Mouse (Mus musculus) cerebellum, postnatal 25 days (tissue): Measurements from ENCODE around the gene Snrk.
"Not testable (repeated sequence)": the region's sequence is repeated elsewhere in the genome, so short reads cannot be mapped to it uniquely, and the experiment has no call there.

Experiments used
- DNase-seq, 2 experiments: peaks; one replicate each; pipeline ENCODE4 v3.0.0; 2021; ENCODE audit warnings: mixed read lengths in 2 of 2

Snrk gene

DNA sequence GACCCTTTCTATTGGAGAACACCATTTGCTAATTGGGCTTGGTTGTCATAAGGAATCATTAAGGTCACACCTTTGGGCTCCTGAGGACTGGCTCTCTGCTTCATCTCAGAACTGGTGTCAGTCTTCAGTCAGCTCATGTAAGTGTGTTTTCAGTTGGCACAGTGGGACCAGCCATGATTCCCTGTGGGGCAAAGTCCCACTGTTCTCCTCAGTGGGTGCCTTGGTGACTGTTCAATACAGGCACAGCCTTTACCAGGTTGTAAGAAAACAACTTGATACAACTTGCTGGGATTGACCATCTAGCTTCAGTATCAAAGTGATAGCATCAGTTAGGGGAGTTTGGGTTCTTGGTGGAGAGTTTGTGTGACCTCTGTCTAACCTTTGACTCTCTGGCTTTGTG, 28.6 kb downstream of the Snrk start:
- no peak for DNase-seq

DNA sequence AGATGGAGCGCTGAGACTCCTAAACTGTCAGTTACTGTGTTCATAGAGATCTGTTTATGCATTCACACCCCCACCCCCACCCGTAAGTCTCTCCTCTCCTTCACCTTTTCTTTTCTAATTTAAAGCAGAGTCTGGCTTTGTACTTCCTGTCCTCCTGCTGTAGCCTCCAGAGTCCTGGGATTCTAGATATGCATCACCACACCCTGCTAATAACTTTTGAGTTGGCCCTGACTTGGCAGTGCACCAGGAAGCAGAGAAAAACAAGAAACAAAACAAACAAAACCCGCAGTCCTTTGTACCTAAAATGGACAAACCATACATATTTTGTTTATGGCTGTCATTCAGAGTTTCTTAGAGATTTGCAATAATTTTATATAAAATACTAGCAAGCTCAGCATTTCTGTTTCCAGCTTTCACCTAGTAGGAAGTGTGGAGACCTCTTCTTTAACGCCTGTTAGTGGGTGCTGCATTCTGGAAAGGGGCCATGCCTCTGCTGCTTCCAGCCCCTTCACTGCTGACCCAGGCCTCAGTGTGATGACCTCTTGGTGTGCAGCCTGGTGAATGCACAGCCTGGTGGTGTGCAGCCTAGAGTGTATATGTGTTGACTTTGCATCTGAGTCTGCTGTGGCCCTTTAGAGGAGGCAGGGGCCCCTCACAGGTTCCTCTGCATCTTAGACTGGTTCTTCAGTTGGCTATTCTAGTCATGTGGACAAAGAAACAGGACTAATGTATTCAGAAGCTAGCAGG, 29.2 kb downstream of the Snrk start:
- no peak for DNase-seq

DNA sequence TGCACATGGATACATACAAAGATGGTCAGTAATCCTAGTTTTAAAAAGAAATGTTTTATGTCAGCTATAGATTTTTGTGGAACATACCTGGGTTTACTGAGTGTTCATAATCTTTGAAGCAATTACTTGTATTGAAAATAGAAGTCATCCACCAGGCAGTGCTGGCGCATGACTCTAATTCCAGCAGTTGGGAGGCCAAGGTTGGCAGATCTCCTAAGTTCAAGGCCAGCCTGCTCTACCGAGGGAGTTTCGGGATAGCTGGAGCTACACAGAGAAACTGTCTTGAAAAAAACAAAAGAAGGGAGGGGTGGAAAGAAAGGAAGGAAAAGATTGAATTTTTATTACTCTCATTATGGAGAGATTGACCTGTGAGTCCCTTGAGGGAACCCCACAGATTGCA, 31.3 kb downstream of the Snrk start:
- peak in 1 of 2 experiments; percentile 27 for DNase-seq

DNA sequence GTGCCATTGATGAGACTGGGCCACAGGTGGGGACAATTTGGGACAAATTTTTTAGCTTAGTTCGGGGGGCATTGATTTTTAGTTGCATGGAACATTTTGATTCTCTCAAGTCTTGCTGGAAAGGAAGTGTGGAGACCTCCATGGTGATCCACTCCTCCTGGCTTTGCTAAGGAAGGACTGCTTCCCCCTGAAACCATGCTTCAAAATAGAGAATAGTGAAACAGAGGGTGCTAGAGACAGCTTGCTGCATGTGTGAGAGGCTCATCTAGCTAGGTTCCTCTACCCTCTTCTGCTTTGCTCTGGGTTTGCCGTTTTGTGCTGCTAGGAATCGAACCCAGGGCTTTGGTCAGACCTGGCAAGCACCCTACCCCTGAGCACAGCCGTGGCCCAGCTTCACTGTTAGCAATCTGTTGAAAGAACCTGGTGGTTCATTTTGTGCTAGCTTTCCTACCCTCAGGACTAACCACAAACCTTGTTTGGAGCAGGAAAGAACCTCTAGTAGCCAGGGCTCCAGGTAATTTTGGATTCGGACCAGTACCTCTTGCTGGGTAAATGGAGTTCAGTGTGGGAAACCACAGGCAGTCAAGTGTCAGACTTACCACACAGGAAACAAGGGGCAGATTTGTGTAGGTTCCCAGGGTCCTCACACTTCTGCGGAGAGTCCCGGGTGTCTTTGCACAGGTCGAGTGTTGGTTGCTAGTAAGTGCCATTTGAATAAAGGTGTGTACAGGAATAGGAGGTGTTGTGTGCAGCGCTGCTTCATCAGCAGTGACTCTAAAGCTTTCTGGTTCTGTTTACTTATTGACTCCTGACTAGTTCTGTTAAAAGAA, 33.1 kb downstream of the Snrk start:
- DNase-seq = no peak

DNA sequence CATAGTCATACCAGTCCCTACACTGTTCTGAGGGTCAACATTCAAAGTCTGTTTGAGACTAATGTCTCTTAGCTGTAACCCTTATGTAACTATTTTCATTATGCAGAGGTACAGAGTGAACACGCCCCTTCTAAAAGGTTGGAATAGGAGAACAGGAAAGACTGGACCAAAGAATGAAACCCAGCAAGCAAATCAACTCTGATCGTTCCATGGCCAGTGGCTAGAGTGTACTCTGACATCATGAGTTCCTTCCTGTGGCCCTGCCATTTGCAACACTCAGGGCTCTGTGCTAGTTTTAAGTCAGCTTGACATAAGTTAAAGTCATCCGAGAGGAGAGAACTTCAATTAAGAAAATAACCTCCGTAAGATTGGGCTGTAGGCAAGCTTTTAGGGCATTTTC, 35.0 kb downstream of the Snrk start:
- DNase-seq = no peak

DNA sequence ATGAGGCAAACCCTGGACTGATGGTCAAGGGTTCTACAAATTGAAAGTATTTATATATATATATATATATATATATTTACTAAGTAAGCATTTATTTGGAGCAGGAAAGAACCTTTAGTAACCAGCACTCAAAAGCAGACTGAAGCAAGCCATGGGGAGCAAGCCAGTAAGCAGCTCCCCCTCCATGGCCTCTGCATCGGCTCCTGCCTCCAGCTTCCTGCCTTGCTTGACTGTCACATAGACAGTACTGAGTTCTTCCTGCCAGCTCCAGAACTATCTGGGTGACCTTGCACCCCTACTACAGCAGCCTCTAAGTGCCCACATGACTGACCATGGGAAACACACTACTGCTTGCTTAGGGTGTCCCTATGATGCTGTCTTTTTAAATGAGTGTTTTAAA, 35.4 kb downstream of the Snrk start:
- no peak for DNase-seq

DNA sequence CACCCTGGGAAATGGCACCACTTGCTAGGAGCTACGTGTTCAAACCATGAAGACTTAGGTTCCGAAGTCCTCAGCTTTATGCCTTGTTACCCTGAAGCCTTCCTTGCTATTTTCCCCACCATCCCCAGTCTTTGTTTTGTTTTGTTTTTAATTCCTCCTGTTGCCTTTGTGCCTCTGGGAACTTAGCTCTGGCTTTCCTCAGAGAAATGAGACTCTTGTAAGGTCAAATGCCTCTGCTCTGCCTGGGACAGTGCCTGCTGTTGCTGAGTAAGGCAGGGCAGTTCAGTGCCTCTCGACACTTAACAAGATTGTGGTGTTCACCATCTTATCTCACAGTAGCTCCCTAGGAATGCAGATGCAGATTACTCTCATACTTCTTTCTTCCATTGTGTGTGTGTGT, 36.4 kb downstream of the Snrk start:
- no peak for DNase-seq

DNA sequence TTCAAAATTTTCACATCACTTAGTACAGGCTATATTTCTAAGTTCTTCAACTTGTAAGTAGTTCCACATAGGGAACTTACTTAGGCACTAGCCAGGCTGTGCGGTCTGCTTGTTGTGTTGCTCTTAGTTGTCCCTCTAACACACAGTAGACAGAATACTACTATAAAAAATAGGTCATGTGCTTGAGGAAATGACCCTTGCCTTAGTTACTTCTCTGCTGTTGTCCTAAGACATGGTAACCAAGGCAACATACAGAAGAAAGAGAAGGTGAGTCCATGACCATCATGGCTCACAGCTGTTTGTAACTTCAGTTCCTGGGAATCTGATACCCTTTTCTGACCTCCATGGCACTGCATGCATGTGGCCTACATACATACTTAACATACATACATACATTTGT, 38.1 kb downstream of the Snrk start:
- DNase-seq = no peak

DNA sequence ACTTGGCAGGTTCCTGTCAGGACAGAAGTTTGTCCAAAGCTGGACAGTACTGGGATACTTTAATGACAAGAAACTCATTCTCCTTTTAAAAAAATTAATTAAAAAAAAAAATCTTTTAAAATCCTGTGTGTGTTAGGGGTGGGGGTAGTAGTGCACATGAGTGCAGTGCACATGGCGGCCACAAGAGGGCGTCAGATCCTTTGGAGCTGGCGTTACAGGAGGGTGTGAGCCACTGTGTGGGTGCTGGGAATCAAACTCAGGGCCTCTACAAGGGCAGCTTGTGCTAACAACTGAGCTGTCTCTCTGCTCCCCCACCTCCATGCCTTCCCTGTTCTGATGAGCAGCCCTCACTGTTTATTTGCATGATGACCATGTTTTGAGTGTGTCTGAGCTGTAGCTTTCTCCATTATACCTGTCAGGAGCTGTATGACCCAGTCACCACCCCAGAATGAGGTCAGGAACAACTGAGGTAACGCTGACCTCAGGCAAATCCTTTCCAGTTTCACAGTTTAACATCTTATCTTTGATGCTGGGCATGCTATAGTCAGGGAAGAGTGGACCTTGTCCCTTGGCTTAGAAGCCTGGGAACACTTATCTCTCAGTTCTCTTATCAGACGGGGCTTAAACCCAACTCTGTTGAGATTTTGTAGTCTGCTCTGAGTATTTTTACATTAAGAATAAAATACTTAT, 39.5 kb downstream of the Snrk start:
- DNase-seq = no peak

DNA sequence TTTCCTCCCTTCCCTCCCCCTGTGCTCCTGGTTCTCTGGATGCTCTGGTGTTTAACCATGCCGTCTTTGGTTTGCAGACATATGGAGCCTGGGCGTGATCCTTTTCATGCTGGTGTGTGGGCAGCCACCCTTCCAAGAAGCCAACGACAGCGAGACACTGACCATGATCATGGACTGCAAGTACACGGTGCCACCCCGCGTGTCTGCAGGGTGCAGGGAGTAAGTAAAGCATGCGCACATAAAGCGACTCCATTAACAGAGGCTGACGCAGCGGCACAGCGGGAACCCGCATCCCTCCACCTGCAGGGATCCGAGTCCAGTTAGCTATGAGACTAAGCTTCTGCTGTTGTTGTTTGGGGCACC, 40.0 kb downstream of the Snrk start:
- DNase-seq = peak in 1 of 2 experiments; percentile 55

DNA sequence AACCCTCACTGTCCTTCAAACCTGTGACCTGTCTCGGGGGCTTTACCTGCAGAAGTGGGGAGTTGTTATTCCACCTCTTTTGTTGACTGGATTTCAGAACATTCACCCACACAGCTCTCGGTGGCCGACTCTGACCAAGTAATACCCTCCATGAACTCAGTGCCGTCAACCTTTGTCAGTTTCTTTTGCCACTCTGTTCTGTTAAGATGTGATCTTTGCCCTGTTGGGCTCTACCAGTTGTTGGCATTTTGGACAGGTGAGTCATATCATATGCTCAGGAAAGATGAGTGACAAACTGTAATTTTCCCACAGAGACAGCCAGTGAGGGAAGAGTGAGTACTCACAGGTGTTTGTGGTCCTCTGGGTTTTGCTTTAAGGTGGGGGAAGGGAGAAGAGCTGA, 47.5 kb downstream of the Snrk start:
- no peak for DNase-seq

DNA sequence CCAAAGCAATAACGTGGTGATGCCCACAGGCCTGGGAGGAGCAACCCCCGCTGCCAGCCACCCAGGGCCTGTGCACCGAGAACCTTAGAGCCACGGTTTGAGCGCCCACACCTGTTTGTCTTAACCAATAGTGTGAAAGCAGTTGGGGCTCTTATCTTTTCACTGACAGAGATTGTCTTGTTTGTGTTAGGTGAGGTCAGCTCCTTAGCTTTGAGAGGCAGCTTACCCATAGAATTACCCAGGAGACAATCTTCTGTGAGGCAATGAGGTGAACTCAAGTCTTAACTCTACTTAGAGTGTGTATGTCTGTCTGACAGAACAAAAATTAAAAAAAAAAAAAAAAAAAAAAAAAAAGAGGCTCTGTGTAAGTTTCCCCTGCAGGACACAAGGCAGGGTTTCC, 50.7 kb downstream of the Snrk start:
- not testable (repeated sequence) for DNase-seq

DNA sequence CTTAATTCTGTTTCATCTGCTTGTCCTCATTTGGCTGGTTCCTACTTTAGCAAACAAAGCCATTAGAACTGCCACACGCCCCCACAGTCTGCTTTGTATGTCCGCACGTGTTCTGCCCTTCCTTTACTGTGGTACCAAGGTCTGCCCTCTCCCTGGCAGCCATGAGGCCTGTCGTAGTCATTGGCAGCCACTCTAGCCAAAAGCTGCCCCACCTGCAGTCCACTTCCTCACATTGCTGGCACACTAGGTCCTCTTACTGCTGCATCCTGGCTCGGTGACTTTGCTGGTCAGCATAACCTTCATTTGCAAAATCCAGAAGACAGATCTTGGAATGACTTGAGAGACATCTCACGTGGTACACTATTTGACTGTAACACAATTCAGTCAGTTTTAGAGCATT, 52.8 kb downstream of the Snrk start:
- peak; percentile 81 to 84 for DNase-seq

DNA sequence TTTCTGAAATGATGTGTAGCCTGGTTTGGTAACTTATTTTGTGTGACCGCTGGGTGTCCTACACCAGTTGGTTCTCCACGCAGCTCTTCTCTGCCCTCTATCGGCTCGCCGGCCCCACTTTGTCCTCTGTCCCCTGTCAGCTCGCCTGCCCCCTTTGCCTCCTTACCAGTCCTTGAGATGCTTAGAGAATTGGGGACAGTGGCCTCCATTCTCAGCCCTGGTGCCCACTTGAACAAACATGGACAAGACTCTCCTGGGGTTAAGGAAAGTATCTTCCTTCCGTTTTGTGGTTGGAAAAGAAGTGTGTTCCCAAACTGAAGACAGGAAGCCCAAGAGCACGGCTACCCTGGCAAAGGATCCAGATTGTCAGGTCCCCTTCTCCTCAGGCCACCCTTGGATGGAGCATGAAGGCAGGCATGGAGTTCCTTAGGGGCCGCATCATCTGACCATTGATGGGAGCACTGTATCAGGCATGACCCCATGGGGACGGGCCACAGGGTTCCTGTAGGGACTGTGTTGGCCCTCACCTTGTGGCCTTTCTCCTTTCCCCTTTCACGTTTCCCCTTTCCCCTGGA, 55.6 kb downstream of the Snrk start:
- no peak for DNase-seq

DNA sequence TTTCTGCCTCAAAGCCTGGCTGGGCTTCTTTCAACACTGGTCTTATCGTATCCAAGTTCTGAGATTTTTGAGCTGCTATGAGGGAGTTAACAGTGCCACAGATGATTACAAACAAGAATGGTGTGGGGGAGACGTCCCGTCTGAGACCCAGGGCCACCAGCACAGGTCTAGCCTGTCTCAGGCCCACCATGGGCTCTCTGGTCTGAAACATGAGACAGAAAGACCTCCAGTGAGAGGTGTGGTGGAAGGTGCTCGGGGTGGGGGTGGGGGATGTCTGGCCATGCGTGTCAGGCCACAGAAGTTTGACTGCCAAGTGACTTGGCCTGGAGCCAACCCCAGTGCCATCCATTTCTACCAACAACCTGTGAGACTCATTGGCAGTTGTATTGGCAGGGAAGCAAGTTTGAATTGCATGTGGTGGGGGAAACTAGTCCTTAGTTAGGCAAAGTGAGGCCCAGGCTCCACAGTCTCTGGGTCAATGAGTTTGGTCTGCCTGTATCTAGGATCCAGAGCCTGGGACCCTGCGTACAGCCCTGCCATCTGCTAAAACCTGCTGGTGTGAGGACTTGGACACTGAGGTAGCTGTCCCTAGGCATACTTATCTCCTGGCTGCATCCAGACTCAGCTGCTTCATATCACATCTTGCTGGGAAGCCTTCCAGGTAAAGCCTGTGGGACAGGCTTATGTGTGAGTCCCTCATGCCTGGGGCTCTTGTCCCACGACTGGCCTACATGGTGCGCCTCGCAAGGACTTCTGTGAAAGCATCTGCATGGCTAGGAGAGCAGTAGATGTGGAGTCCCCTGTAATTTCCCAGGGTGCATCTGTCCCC, 56.6 kb downstream of the Snrk start:
- DNase-seq = peak; percentile 67 to 77

DNA sequence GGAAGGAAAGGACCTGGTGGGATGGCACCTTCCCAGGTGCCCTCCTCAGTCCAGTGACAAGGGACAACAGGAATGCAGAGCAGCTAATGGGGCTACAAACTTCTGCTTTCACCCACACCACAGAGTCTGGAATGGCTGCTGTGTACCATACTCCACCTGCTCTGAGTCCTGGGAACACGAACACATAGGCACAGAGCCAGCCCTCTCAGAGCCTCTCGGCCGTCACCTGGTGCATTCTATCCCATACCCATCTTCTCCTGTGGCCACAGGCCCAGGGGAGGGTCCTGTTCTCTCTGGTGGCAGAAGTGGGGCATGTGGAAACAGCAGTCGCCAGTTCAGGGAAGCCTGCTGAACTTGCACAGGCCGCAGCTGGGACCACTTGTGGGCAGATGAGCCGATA, 57.7 kb downstream of the Snrk start:
- DNase-seq = peak in 1 of 2 experiments; percentile 52

DNA sequence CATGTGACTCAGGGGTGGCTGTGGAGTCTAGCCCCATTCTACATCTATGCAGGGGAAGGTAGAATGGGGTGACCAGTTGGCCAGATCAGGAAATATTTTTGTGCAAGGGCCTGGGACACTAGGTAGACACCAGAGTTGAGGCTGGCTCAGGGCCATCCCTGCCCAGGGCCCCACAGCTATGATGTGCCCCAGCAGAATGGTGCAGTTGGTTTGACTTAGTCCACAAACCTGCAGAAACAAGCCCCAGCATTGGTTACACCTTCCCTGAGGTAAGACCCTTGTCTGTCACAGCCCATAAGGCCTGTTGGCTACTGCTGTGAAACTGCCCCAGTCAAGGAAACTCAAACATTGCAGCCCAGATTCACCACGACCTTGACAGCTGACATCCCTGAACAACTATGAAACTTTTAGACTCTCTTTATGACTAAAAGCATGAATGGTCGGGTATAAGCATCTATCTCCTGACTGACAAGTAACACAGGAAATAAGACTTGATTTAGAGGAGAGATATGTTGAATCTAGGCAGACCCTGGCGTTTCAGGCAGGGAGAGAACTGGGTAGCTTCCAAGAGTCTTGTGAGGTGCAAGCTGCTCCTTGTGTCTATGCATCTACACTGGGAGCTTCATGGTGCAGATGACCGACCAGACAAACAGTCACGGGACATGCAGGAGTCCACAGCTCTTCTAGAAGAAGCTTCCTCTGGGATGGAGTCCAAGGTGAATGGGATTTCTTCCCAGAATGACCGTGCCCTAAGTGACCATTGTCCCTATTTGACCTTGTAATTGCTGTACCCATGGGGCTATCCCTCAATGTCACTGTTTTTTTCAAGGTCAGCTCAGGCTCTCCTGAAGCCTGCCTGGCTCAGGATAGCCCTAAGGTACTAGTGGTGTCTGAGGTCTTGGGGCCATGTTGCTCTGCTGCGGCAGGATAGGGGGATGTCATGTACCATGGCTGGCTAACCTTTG, 60.5 kb downstream of the Snrk start:
- no peak for DNase-seq

DNA sequence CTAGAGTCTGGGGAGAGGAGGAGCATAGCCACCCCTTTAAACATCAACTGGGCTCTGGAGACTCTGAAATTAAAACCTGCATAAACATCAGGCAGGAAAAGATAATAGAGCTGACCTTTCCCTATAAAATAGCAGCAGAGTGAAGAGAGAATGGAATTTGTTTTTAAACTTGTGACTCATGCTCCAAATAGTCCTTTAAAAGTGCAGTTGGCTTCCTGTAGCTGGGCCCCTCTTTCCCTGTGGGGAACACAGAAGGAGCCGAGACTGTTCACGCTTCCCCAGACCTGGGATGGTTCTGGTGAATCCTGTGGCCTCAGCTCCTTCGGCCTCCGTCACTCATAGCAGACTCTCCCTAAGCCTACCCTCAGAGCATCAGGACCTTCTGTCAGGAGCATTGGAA, 61.4 kb downstream of the Snrk start:
- DNase-seq = no peak

DNA sequence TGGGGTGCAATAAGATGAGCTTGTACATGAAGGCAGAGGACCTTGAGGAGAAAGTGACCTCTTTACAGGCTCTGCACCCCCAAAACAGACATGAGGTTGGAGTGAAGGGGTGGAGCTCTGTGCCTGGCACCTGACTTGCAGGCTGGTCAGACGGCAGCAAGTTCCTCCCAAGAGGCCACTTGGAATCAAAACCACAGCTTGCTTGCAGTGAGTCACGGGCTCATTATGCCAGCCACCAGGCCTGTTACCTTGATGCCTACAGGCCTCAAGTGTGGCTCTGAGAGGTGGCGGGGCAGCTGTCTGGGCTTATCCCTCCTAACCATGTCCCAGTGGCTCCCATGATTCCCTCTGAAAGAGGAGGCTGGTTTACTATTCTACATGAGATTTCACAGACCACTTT, 63.0 kb downstream of the Snrk start:
- no peak for DNase-seq

DNA sequence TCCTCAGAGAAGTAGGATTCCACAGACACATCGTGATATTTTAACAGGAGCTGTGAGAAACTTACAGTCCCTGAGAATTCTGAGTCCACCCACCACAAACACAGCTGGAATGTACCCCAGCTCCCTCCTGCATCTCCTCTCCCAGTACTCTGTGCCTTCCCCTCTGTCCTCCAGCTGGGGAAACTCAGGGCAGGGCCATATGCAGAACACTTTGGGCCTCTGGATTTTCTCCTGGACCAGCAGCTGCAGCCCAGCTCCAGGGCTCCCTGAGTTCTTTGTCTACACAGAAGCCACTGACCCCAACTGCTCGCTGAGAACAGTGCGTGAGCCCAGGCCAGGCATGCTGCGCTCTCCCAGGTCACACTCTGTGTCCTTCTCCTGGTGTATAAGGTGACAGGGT, 66.0 kb downstream of the Snrk start:
- no peak for DNase-seq

DNA sequence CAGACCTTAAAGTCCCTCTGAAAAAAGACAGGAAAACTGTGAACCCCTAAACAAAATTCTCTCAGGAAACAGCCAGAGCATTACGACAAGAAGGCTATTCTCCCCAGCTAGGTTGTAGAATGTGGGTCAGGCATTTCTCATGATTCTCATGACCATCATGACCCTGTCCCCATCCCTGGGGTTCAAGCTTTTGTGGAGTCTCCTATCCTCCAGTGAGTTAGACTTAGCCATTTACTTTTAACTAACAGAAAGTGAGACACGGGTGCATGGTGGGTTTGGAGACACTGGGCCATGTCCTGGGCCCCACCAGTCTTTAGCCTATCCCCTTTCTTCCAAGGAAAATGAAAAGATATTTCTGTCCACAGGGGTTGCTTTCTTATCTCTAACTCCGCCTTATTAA, 67.3 kb downstream of the Snrk start:
- no peak for DNase-seq
